Mouse (Mus musculus) thymus, adult 2 months (tissue): ENCODE data around the gene Boll. TPM values are rescaled to one million over a fixed set of nuclear protein-coding genes. Genes with fewer than 3 reads are reported as not detected.

Experiments used
- DNase-seq: peaks from one replicate; pipeline ENCODE4 v3.0.0; 2021
- H3K27ac ChIP-seq: fragments of 200-500 bp; 2 replicates; pipeline ENCODE4 v1.5.1; 2012; ENCODE audit warnings: low read length, control low read depth; ENCODE audit not compliant: control insufficient read depth, insufficient read depth
- H3K27me3 ChIP-seq: fragments of 200-500 bp; 2 replicates; pipeline ENCODE4 v1.6.1; 2012; ENCODE audit warnings: mild to moderate bottlenecking, low read length, moderate library complexity, mixed read lengths; ENCODE audit not compliant: control insufficient read depth, insufficient read depth
- H3K36me3 ChIP-seq: fragments of 200-500 bp; 2 replicates; pipeline ENCODE4 v1.6.1; 2012; ENCODE audit warnings: mild to moderate bottlenecking, low read length, moderate library complexity; ENCODE audit not compliant: control insufficient read depth, insufficient read depth
- H3K4me1 ChIP-seq: fragments of 200-500 bp; replicated peaks from 2 replicates; pipeline ENCODE4 v1.6.1; 2012; ENCODE audit warnings: low read length; ENCODE audit not compliant: control insufficient read depth, insufficient read depth
- H3K4me3 ChIP-seq: fragments of 200-500 bp; 2 replicates; pipeline ENCODE4 v1.5.1; 2012; ENCODE audit warnings: mild to moderate bottlenecking, low read length, control low read depth, moderate library complexity; ENCODE audit not compliant: control insufficient read depth, insufficient read depth
- CTCF ChIP-seq: fragments of 200-500 bp; IDR thresholded peaks from 2 replicates; pipeline ENCODE4 v1.5.1; 2012; ENCODE audit warnings: mild to moderate bottlenecking, control low read depth, low read length, moderate library complexity, borderline replicate concordance; ENCODE audit not compliant: control insufficient read depth, poor library complexity, insufficient read depth; ENCODE audit errors: extremely low read depth
- POLR2A ChIP-seq: fragments of 200-500 bp; IDR thresholded peaks from 2 replicates; pipeline ENCODE4 v1.6.1; 2012; ENCODE audit warnings: mild to moderate bottlenecking, low read length, control low read depth, moderate library complexity; ENCODE audit not compliant: control insufficient read depth, poor library complexity, insufficient read depth; ENCODE audit errors: extremely low read depth
- WGBS: fragments of 180-500 bp; shearing (Covaris S2); methylation state at CpG from one replicate; pipeline ENCODE4 v1.1.7; 2018; 5-methylcytosine and 5-hydroxymethylcytosine counted together
- polyA plus RNA-seq: library from polyadenylated mRNA; depleted of rRNA; stranded (reverse); fragments of >200 nt; gene quantifications from 2 replicates; pipeline ENCODE4 v1.2.3, GENCODE M21; 2012; rRNA removed

Gene Boll
- 0.82 and 1.3 TPM in 2 replicates for polyA plus RNA-seq

GRCm38 (mm10) chr1:55363044-55363565, at the start of gene Boll:
Gene Boll, minus strand, starts transcription at chr1:55363469.
- WGBS = 28% methylated on average over 55 of the region's 68 CpGs
- no peak for TF ChIP-seq POLR2A
- peak; percentile 94 for TF ChIP-seq CTCF
- H3K27me3 ChIP-seq = no peaks in the 10 kb centered on the region
- peak; percentile 83 for DNase-seq
- H3K36me3 ChIP-seq = no peaks in the 10 kb centered on the region
- no peak within 1 kb of the TSS for H3K27ac ChIP-seq
- H3K4me3 ChIP-seq = peak within 1 kb of the TSS; percentile 57
- no peaks in the 10 kb centered on the region for H3K4me1 ChIP-seq

- H3K36me3 ChIP-seq = no peaks in the 10 kb centered on the region
- H3K4me3 ChIP-seq = no peak overlapping the region
- H3K27me3 ChIP-seq = no peaks in the 10 kb centered on the region
- WGBS = 92% methylated on average over 6 of the region's 6 CpGs
- DNase-seq = no peak
- H3K27ac ChIP-seq = no peak overlapping the region
- TF ChIP-seq CTCF (no peak), POLR2A (no peak)
- no peaks in the 10 kb centered on the region for H3K4me1 ChIP-seq
Observed at GRCm38 (mm10) chr1:55412569-55412968, 49.3 kb upstream of the Boll start.

- H3K27ac ChIP-seq = no peak overlapping the region
- no peak for TF ChIP-seq POLR2A
- TF ChIP-seq CTCF = no peak
- WGBS = 92% methylated on average over 2 of the region's 2 CpGs
- H3K27me3 ChIP-seq = no peaks in the 10 kb centered on the region
- H3K4me1 ChIP-seq = peaks cover 4% of the 10 kb centered on the region; the same call in 1 of the 2 replicates
- no peak for DNase-seq
- H3K4me3 ChIP-seq = no peak overlapping the region
- no peaks in the 10 kb centered on the region for H3K36me3 ChIP-seq
Observed at GRCm38 (mm10) chr1:55411079-55411478, 47.8 kb upstream of the Boll start.

GRCm38 (mm10) chr1:55410670-55411069, 47.4 kb upstream of the Boll start:
- no peak overlapping the region for H3K4me3 ChIP-seq
- H3K27me3 ChIP-seq = no peaks in the 10 kb centered on the region
- H3K4me1 ChIP-seq = peaks cover 4% of the 10 kb centered on the region; the same call in 1 of the 2 replicates
- TF ChIP-seq CTCF = no peak
- no peak for TF ChIP-seq POLR2A
- DNase-seq = no peak
- WGBS = 90% methylated on average over 2 of the region's 2 CpGs
- H3K27ac ChIP-seq = no peak overlapping the region
- no peaks in the 10 kb centered on the region for H3K36me3 ChIP-seq

DNA sequence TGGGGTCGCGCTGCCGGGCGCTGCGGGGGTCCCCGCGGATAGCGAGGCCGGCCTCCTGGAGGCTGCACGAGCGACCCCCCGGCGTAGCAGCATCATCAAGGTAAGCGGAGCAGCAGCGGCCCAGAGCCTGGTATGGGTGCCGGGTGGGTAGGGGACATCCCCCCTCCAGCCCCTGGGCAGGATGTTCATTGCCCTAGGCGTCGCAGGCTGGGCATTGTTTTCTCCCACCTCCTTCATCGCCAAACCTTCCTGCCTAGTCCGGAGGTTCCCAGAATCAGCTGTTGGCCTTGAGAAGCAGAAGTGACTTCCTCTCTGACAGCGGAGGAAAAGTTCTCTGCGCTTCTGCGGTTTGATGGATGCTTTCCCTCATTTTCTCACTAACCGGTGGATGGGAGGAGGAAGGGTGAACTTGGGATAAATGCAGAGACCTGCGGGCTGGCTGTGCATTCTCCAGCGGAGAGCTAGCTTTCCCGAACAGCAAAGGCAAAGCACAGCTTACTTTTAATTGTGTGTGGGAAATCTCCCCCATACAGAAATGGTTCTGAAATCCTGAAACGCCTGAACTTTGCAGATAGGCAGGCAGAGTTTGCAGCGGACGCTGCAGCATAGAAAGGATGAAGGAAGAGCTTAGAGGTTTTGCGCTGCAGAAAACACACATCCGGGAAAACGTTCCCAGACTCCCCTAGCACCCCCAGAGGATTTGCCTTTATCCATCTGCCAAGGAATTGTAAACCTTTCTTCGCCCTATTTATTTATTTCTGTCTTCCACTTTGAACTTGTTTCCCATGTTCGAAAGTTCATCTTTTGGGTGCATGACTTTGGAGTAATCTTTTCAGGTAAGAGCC, 43.5 kb upstream of the Boll start:
- Histone ChIP-seq H3K36me3 (no peaks in the 10 kb centered on the region), H3K27me3 (no peaks in the 10 kb centered on the region), H3K4me1 (peaks cover 8% of the 10 kb centered on the region), H3K27ac (no peak overlapping the region), H3K4me3 (peak overlapping the region; percentile 86)
- TF ChIP-seq CTCF = no peak
- TF ChIP-seq POLR2A = 0 out of 2 replicates have a peak, but pooled peaks have one; percentile 21
- WGBS = 12% methylated on average over 35 of the region's 35 CpGs
- peak; percentile 51 for DNase-seq

- H3K4me1 ChIP-seq = peaks cover 8% of the 10 kb centered on the region
- peak overlapping the region; percentile 86 for H3K4me3 ChIP-seq
- H3K27me3 ChIP-seq = no peaks in the 10 kb centered on the region
- DNase-seq = no peak
- 1% methylated on average over 40 of the region's 42 CpGs for WGBS
- TF ChIP-seq POLR2A (no peak), CTCF (0 out of 2 replicates have a peak, but pooled peaks have one; percentile 4)
- H3K27ac ChIP-seq = no peak overlapping the region
- no peaks in the 10 kb centered on the region for H3K36me3 ChIP-seq
Observed at GRCm38 (mm10) chr1:55406023-55406413, 42.7 kb upstream of the Boll start.
